Mouse (Mus musculus) midbrain, postnatal 0 days (tissue): Measurements from ENCODE around the gene Pi16. TPM values are rescaled to one million over a fixed set of nuclear protein-coding genes. Genes with fewer than 3 reads are reported as not detected.
A peak's percentile ranks its signal among the peaks of the same experiment; 100 is the strongest.

ENCODE experiments used
- ATAC-seq: fragments of 200-750 bp; cut with Nextera tagmentation; 2 replicates; pipeline ENCODE4 v1.8.0; 2017; ENCODE audit warnings: moderate number of reproducible peaks, mild to moderate bottlenecking, moderate TSS enrichment, moderate library complexity; ENCODE audit not compliant: low FRiP score
- DNase-seq: peaks from one replicate; pipeline ENCODE4 v3.0.0-alpha.2; 2015; ENCODE audit warnings: low spot score
- H3K27ac ChIP-seq: fragments of 300-500 bp; sonication (generic); 2 replicates; pipeline ENCODE4 v1.5.1; 2014; ENCODE audit warnings: low read depth, mild to moderate bottlenecking, low read length, mixed read lengths
- H3K27me3 ChIP-seq: fragments of 300-500 bp; sonication (generic); 2 replicates; pipeline ENCODE4 v1.6.1; 2014; ENCODE audit warnings: low read length, control low read depth, mixed read lengths; ENCODE audit not compliant: insufficient read depth
- H3K36me3 ChIP-seq: fragments of 300-500 bp; sonication (generic); 2 replicates; pipeline ENCODE4 v1.6.1; 2014; ENCODE audit warnings: low read length, control low read depth, mixed read lengths; ENCODE audit not compliant: insufficient read depth
- H3K4me1 ChIP-seq: fragments of 300-500 bp; sonication (generic); 2 replicates; pipeline ENCODE4 v1.6.1; 2014; ENCODE audit warnings: mild to moderate bottlenecking, control low read depth, antibody characterized with exemption, low read length, mixed read lengths; ENCODE audit not compliant: insufficient read depth
- H3K4me2 ChIP-seq: fragments of 300-500 bp; sonication (generic); 2 replicates; pipeline ENCODE4 v1.6.1; 2014; ENCODE audit warnings: low read depth, mild to moderate bottlenecking, low read length, mixed read lengths; ENCODE audit not compliant: poor library complexity, severe bottlenecking
- H3K4me3 ChIP-seq: fragments of 300-500 bp; sonication (generic); 2 replicates; pipeline ENCODE4 v1.5.1; 2014; ENCODE audit warnings: low read depth, mild to moderate bottlenecking, low read length, moderate library complexity
- H3K9ac ChIP-seq: fragments of 300-500 bp; sonication (generic); replicated peaks from 2 replicates; pipeline ENCODE4 v1.6.1; 2014; ENCODE audit warnings: mild to moderate bottlenecking, low read length, moderate library complexity, mixed read lengths; ENCODE audit not compliant: poor library complexity, severe bottlenecking
- H3K9me3 ChIP-seq: fragments of 300-500 bp; sonication (generic); 2 replicates; pipeline ENCODE4 v1.6.1; 2016; ENCODE audit warnings: low read length, control low read depth
- CTCF ChIP-seq: IDR thresholded peaks from 2 replicates; pipeline ENCODE4 v1.5.1; 2016; ENCODE audit warnings: antibody characterized with exemption, mild to moderate bottlenecking
- WGBS: fragments of 180-500 bp; shearing (Covaris S2); extraction: QIAGEN DNeasy Blood & Tissue Kit; methylation state at CpG from one replicate; pipeline ENCODE4 v1.1.7; 2014; 5-methylcytosine and 5-hydroxymethylcytosine counted together
- polyA plus RNA-seq: library from polyadenylated mRNA; unstranded; fragments of >200 nt; fragmentation: Nextera tagmentation; extraction: Ambion mirVana; gene quantifications from 2 replicates; pipeline ENCODE4 v1.2.1, GENCODE M21; 2015
- total RNA-seq: library from RNA; depleted of rRNA; stranded (reverse); fragments of >200 nt; gene quantifications from 2 replicates; pipeline ENCODE4 v1.2.3, GENCODE M21; 2014

Pi16 gene
- total and polyA plus RNA-seq, 2 experiments from 2014 or later, result 3.3 to 4.6 TPM

GRCm38 (mm10) chr17:29327691-29328090 is 10.2 kb downstream of the Pi16 start:
- Histone ChIP-seq H3K36me3 (peaks cover 18% of the 10 kb centered on the region), H3K4me1 (peaks cover 12% of the 10 kb centered on the region), H3K27me3 (no peaks in the 10 kb centered on the region), H3K27ac (peak overlapping the region; percentile 74), H3K4me3 (no peak overlapping the region), H3K9me3 (no peaks in the 10 kb centered on the region), H3K9ac (no peak overlapping the region), H3K4me2 (no peak overlapping the region)
- TF ChIP-seq CTCF, result no peak
- 84% methylated on average over 9 of the region's 9 CpGs for WGBS
- no peak for ATAC-seq
- DNase-seq, result no peak

- H3K4me3 ChIP-seq, result no peak overlapping the region
- no peak for ATAC-seq
- peaks cover 12% of the 10 kb centered on the region for H3K4me1 ChIP-seq
- H3K27me3 ChIP-seq, result no peaks in the 10 kb centered on the region
- 0 out of 2 replicates have a peak overlapping the region, but pooled peaks have one; percentile 26 for H3K27ac ChIP-seq
- no peak overlapping the region for H3K9ac ChIP-seq
- H3K9me3 ChIP-seq, result no peaks in the 10 kb centered on the region
- 84% methylated on average over 3 of the region's 3 CpGs for WGBS
- TF ChIP-seq CTCF, result no peak
- H3K4me2 ChIP-seq, result no peak overlapping the region
- no peak for DNase-seq
- peaks cover 37% of the 10 kb centered on the region for H3K36me3 ChIP-seq
These were observed 12.7 kb downstream of the Pi16 start for GRCm38 (mm10) chr17:29330221-29330620.

- DNase-seq, result peak; percentile 76
- no peak for ATAC-seq
- Histone ChIP-seq H3K4me2 (no peak overlapping the region), H3K4me1 (peaks cover 12% of the 10 kb centered on the region), H3K9ac (no peak overlapping the region), H3K9me3 (no peaks in the 10 kb centered on the region), H3K27me3 (no peaks in the 10 kb centered on the region), H3K36me3 (peaks cover 43% of the 10 kb centered on the region), H3K4me3 (no peak overlapping the region), H3K27ac (peak overlapping the region; percentile 59; the same call in 1 of the 2 replicates)
- WGBS, result 27% methylated on average over 5 of the region's 5 CpGs
- peak; percentile 25; the same call in 1 of the 2 replicates for TF ChIP-seq CTCF
These were observed 13.4 kb downstream of the Pi16 start for GRCm38 (mm10) chr17:29330671-29331410.

- Histone ChIP-seq H3K36me3 (peaks cover 56% of the 10 kb centered on the region), H3K4me2 (no peak overlapping the region), H3K4me3 (no peak overlapping the region), H3K27me3 (no peaks in the 10 kb centered on the region), H3K4me1 (0 out of 2 replicates have a peak, but pooled peaks cover 2% of the 10 kb centered on the region), H3K9ac (no peak overlapping the region), H3K9me3 (no peaks in the 10 kb centered on the region), H3K27ac (no peak overlapping the region)
- DNase-seq, result no peak
- WGBS, result 87% methylated on average over 4 of the region's 4 CpGs
- ATAC-seq, result no peak
- TF ChIP-seq CTCF, result no peak
These were observed 14.8 kb downstream of the Pi16 start for GRCm38 (mm10) chr17:29332186-29332685.

- Histone ChIP-seq H3K9ac (no peak overlapping the region), H3K27me3 (no peaks in the 10 kb centered on the region), H3K4me3 (no peak overlapping the region), H3K4me1 (no peaks in the 10 kb centered on the region; the same call in 1 of the 2 replicates), H3K4me2 (no peak overlapping the region), H3K36me3 (peaks cover 80% of the 10 kb centered on the region), H3K9me3 (no peaks in the 10 kb centered on the region), H3K27ac (no peak overlapping the region)
- no peak for TF ChIP-seq CTCF
- ATAC-seq, result no peak
- WGBS, result 93% methylated on average over 19 of the region's 19 CpGs
- DNase-seq, result no peak
These were observed 18.9 kb downstream of the Pi16 start for GRCm38 (mm10) chr17:29336266-29336990.
